Mouse (Mus musculus) lung, postnatal 4 days (tissue): ENCODE measurements around the gene Ptpn6.
"Not testable (repeated sequence)": the region's sequence is repeated elsewhere in the genome, so short reads cannot be mapped to it uniquely, and the experiment has no call there.

ENCODE experiments used
- DNase-seq, 2 experiments: peaks; one replicate each; pipeline ENCODE4 v3.0.0; 2021

The Ptpn6 gene

GRCm38 (mm10) chr6:124694166-124694955 is 44.2 kb downstream of the Ptpn6 start:
- DNase-seq = peak; percentile 82 to 90

- no peak for DNase-seq
These were observed 45.1 kb downstream of the Ptpn6 start for GRCm38 (mm10) chr6:124693243-124693981.

- no peak for DNase-seq
These were observed 48.0 kb downstream of the Ptpn6 start for GRCm38 (mm10) chr6:124690517-124690916.

- DNase-seq = no peak
These were observed 49.5 kb downstream of the Ptpn6 start for GRCm38 (mm10) chr6:124689011-124689410.

GRCm38 (mm10) chr6:124688151-124688758 is 50.3 kb downstream of the Ptpn6 start:
- DNase-seq = no peak

GRCm38 (mm10) chr6:124686644-124687043 is 51.9 kb downstream of the Ptpn6 start:
- DNase-seq = not testable (repeated sequence)

- no peak for DNase-seq
These were observed 52.7 kb downstream of the Ptpn6 start for GRCm38 (mm10) chr6:124685606-124686386.

- peak; percentile 69 to 87 for DNase-seq
These were observed 54.7 kb downstream of the Ptpn6 start for GRCm38 (mm10) chr6:124683591-124684417.

GRCm38 (mm10) chr6:124682291-124682690 is 56.2 kb downstream of the Ptpn6 start:
- not testable (repeated sequence) for DNase-seq

- DNase-seq = no peak
These were observed 59.0 kb downstream of the Ptpn6 start for GRCm38 (mm10) chr6:124679486-124679885.

GRCm38 (mm10) chr6:124678769-124679168 is 59.7 kb downstream of the Ptpn6 start:
- no peak for DNase-seq

- no peak for DNase-seq
These were observed 62.3 kb downstream of the Ptpn6 start for GRCm38 (mm10) chr6:124676171-124676570.

GRCm38 (mm10) chr6:124674591-124674990 is 63.9 kb downstream of the Ptpn6 start:
- DNase-seq = no peak

GRCm38 (mm10) chr6:124673619-124674018 is 64.9 kb downstream of the Ptpn6 start:
- no peak for DNase-seq

GRCm38 (mm10) chr6:124672100-124672499 is 66.4 kb downstream of the Ptpn6 start:
- peak in 1 of 2 experiments; percentile 20 for DNase-seq
